Mouse (Mus musculus) myocyte (in vitro differentiated cells): ENCODE results near the gene Psapl1. TPM values are rescaled to one million over a fixed set of nuclear protein-coding genes. Genes with fewer than 3 reads are reported as not detected.

Experiments used
- H3K27me3 ChIP-seq: one replicate; pipeline ENCODE4 v1.6.1; 2011; ENCODE audit not compliant: control insufficient read depth, insufficient read depth, insufficient read length
- H3K36me3 ChIP-seq: one replicate; pipeline ENCODE4 v1.6.1; 2011; ENCODE audit not compliant: control insufficient read depth, insufficient read depth
- H3K4me2 ChIP-seq: one replicate; pipeline ENCODE4 v1.6.1; 2011; ENCODE audit warnings: low read depth, control low read depth
- H3K4me3 ChIP-seq: one replicate; pipeline ENCODE4 v1.5.1; 2011; ENCODE audit warnings: mild to moderate bottlenecking, control low read depth, moderate library complexity
- H3K79me2 ChIP-seq: one replicate; pipeline ENCODE4 v1.6.1; 2011; ENCODE audit not compliant: control insufficient read depth, insufficient read depth
- H3ac ChIP-seq: one replicate; pipeline ENCODE4 v1.6.1; 2011; ENCODE audit not compliant: control insufficient read depth, insufficient read length
- CEBPB ChIP-seq: IDR thresholded peaks from 2 replicates; pipeline ENCODE4 v1.6.1; 2011; ENCODE audit warnings: mild to moderate bottlenecking, moderate library complexity; ENCODE audit not compliant: poor library complexity, insufficient read depth, severe bottlenecking
- E2F4 ChIP-seq: IDR thresholded peaks from one replicate; pipeline ENCODE4 v1.6.1; 2011; ENCODE audit warnings: mild to moderate bottlenecking, control low read depth, moderate library complexity; ENCODE audit not compliant: insufficient read depth
- MAX ChIP-seq: IDR thresholded peaks from one replicate; pipeline ENCODE4 v1.6.1; 2011; ENCODE audit warnings: low read depth, mild to moderate bottlenecking, control low read depth
- MYOD1 ChIP-seq, 3 experiments: IDR thresholded peaks; one replicate each; pipeline ENCODE4 v1.6.1; 2011; ENCODE audit warnings: control low read depth in 2 of 3, low read depth in 2 of 3, mild to moderate bottlenecking in 2 of 3, moderate library complexity in 1 of 3; ENCODE audit not compliant: insufficient read length in 2 of 3, control insufficient read depth in 1 of 3
- MYOG ChIP-seq, 3 experiments: IDR thresholded peaks; one replicate each; pipeline ENCODE4 v1.6.1; 2011; ENCODE audit warnings: control low read depth in 2 of 3, low read depth in 2 of 3, mild to moderate bottlenecking in 2 of 3; ENCODE audit not compliant: insufficient read length in 2 of 3, control insufficient read depth in 1 of 3, insufficient read depth in 1 of 3
- POLR2A ChIP-seq: IDR thresholded peaks from one replicate; pipeline ENCODE4 v1.6.1; 2011; ENCODE audit warnings: low read depth, mild to moderate bottlenecking, control low read depth, moderate library complexity; ENCODE audit not compliant: insufficient read length
- REST ChIP-seq: IDR thresholded peaks from one replicate; pipeline ENCODE4 v1.6.1; 2011; ENCODE audit warnings: mild to moderate bottlenecking, control low read depth, moderate library complexity; ENCODE audit not compliant: insufficient read depth, insufficient read length
- SRF ChIP-seq: IDR thresholded peaks from one replicate; pipeline ENCODE4 v1.6.1; 2011; ENCODE audit warnings: low read depth; ENCODE audit not compliant: control insufficient read depth, insufficient read length
- TCF12 ChIP-seq: IDR thresholded peaks from one replicate; pipeline ENCODE4 v1.6.1; 2011; ENCODE audit warnings: mild to moderate bottlenecking, control low read depth; ENCODE audit not compliant: poor library complexity, insufficient read depth, severe bottlenecking
- TCF3 ChIP-seq: IDR thresholded peaks from one replicate; pipeline ENCODE4 v1.6.1; 2011; ENCODE audit warnings: low read depth, control low read depth; ENCODE audit not compliant: insufficient read length
- USF1 ChIP-seq: IDR thresholded peaks from one replicate; pipeline ENCODE4 v1.6.1; 2011; ENCODE audit warnings: low read depth, mild to moderate bottlenecking, control low read depth, moderate library complexity
- polyA plus RNA-seq: library from polyadenylated mRNA; unstranded; fragments of >200 nt; fragmentation: generic; extraction: Trizol; gene quantifications from one replicate; pipeline ENCODE4 v1.2.1, GENCODE M21; 2012; ENCODE audit warnings: missing spikeins

The Psapl1 gene
- polyA plus RNA-seq, 1 experiment: 0.05 TPM

DNA sequence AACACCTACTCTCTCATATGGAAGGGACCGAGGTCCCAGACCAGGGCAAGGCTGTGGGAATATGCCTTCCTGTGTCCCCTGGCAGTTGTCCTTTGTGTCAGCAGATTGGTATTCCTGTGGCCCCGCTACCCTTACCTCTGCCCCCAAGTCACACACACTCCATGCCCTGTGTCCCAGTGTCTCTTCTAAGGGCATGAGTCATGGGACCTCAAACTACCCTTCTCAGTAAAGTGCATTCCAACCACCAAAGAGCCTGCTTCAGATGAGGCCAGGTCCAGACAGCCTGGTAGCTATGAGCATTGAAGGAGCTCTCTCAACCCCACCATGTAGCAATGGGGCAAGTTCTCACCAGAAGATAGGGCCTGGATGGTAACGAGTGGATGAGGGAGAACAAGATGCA, 25.0 kb upstream of the Psapl1 start:
- TF ChIP-seq CEBPB: no peak
- peak in 1 of 3 experiments; percentile 19 for TF ChIP-seq MYOG (IDR thresholded peaks at IDR 0.05; ENCODE audit: control insufficient read depth in 1 of 3, insufficient read depth in 1 of 3, insufficient read length in 2 of 3, low read depth in 2 of 3)
- no peak for TF ChIP-seq USF1
- no peak for TF ChIP-seq TCF3
- no peak for TF ChIP-seq MAX
- peak in 1 of 3 experiments; percentile 38 for TF ChIP-seq MYOD1 (IDR thresholded peaks at IDR 0.05; ENCODE audit: control insufficient read depth in 1 of 3, insufficient read length in 2 of 3, low read depth in 2 of 3)
- TF ChIP-seq SRF: no peak
- H3K36me3 ChIP-seq: no peaks in the 10 kb centered on the region
- no peak overlapping the region for H3K4me2 ChIP-seq
- no peak overlapping the region for H3K4me3 ChIP-seq
- no peaks in the 10 kb centered on the region for H3K27me3 ChIP-seq
- no peak overlapping the region for H3ac ChIP-seq
- no peaks in the 10 kb centered on the region for H3K79me2 ChIP-seq

DNA sequence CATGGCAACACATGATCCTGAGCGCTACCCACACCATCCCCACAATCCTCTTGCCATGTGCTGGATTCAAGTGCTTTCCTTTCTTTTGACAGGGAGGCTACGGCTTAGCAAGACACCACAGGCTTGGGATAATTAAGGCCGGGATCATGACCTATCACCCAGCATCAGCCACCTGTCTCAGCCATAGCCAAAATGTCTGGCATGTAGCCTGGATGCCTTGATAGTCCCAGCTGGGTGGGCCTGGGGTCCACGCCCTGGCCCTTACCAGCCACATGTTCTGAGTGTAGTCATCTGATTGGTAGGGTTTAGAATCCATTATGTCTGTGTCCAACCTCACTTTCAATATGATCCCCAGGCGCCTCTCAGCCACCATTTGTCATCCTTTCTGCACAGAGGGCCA, 24.1 kb upstream of the Psapl1 start:
- Histone ChIP-seq H3K36me3 (no peaks in the 10 kb centered on the region), H3ac (no peak overlapping the region), H3K4me2 (no peak overlapping the region), H3K4me3 (no peak overlapping the region), H3K79me2 (no peaks in the 10 kb centered on the region), H3K27me3 (no peaks in the 10 kb centered on the region)
- peak in 2 of 3 experiments; percentile 58 to 82 for TF ChIP-seq MYOG (IDR thresholded peaks at IDR 0.05; ENCODE audit: control insufficient read depth in 1 of 3, insufficient read depth in 1 of 3, insufficient read length in 2 of 3, low read depth in 2 of 3)
- no peak for TF ChIP-seq USF1
- peak in 2 of 3 experiments; percentile 29 to 88 for TF ChIP-seq MYOD1 (IDR thresholded peaks at IDR 0.05; ENCODE audit: control insufficient read depth in 1 of 3, insufficient read length in 2 of 3, low read depth in 2 of 3)
- no peak for TF ChIP-seq REST

DNA sequence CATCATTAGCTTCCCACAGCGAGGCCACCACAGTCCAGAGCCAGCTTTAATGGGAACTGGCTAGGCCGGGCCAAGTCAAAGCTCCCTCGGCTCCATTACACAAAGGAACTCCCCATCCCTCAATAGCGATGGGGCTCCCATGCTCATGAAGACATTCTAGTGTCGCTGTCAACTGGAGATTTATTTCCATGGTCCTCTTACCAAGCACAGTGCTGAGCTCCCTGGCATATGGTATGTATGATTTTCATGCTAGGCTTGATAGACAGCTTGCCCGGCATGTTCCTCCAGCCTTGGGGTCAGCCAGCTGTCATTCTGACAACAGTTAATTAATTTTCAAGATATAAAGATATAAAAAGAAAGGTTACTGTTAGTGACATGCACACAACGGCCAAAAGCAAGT, 21.5 kb upstream of the Psapl1 start:
- TF ChIP-seq MYOG (IDR thresholded peaks at IDR 0.05; ENCODE audit: control insufficient read depth in 1 of 3, insufficient read depth in 1 of 3, insufficient read length in 2 of 3, low read depth in 2 of 3) (no peak), CEBPB (no peak), TCF12 (no peak), E2F4 (no peak), MYOD1 (IDR thresholded peaks at IDR 0.05; ENCODE audit: control insufficient read depth in 1 of 3, insufficient read length in 2 of 3, low read depth in 2 of 3) (no peak), MAX (no peak), USF1 (no peak), TCF3 (no peak), POLR2A (no peak)
- H3K27me3 ChIP-seq: no peaks in the 10 kb centered on the region
- no peaks in the 10 kb centered on the region for H3K79me2 ChIP-seq
- H3ac ChIP-seq: no peak overlapping the region
- H3K36me3 ChIP-seq: no peaks in the 10 kb centered on the region
- no peak overlapping the region for H3K4me2 ChIP-seq
- no peak overlapping the region for H3K4me3 ChIP-seq

DNA sequence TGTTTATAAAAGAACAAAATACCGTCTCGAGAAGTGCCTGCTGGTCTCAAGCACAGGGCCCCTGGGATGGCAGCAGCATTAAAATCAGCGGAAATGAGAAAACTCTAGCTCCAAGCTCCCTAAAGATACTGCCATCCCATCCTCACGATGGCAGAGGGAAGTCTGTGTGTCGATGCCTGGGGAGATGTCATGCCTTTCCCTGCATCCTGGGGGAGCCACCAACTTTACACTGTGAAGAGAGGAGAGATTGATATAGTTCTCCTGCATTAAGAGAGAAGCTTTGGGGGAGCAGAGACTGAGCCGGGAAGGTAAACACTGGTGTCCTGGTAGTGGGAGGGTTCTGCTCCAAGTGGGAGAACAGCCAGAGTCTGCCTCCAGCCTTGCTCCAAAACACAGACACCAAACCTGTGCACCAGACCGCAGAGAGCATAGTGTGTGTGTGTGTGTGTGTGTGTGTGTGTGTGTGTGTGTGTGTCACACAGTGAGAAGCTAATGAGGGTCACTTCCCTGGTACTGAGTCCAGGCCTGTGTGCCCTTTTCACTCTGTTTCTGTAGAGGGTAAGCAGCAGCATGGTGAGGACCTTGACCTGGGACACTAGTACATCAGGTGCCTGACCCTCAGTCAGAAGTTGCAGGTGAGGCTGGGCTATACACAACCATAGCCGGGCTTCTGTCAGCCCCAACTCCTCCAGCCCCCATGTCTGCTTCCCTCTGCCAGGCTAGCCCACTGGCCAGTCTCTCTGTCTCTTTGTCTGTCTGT, 17.3 kb upstream of the Psapl1 start:
- Histone ChIP-seq H3K79me2 (no peaks in the 10 kb centered on the region), H3K36me3 (no peaks in the 10 kb centered on the region), H3ac (no peak overlapping the region), H3K4me3 (no peak overlapping the region), H3K4me2 (no peak overlapping the region), H3K27me3 (no peaks in the 10 kb centered on the region)
- TF ChIP-seq CEBPB (no peak), TCF3 (no peak), MYOD1 (IDR thresholded peaks at IDR 0.05; ENCODE audit: control insufficient read depth in 1 of 3, insufficient read length in 2 of 3, low read depth in 2 of 3) (no peak), USF1 (no peak), E2F4 (no peak), SRF (no peak), TCF12 (no peak), REST (no peak), POLR2A (no peak)

DNA sequence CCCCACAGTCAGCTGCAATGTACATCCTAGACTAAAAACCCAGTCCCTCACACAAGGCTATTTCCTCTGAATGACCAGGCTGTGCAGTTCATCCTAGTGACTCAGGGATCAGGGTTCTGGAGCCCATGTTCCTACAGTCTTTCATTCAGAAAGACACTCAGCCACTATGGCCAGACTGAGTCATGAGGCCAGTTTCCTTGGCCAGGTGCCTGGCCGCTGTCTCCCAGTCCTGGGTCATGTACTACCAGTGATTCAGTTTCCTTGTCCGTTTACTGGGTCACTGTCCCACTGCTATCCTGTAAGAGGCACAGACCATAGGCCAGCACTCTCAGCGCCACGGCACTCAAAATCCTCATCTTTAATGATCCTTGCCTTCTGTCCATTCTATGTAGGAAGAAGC, 15.5 kb upstream of the Psapl1 start:
- no peak overlapping the region for H3K4me3 ChIP-seq
- peak overlapping the region; percentile 48 for H3K4me2 ChIP-seq
- H3K27me3 ChIP-seq: no peaks in the 10 kb centered on the region
- TF ChIP-seq MYOD1 (IDR thresholded peaks at IDR 0.05; ENCODE audit: control insufficient read depth in 1 of 3, insufficient read length in 2 of 3, low read depth in 2 of 3) (peak in 1 of 3 experiments; percentile 40), MYOG (IDR thresholded peaks at IDR 0.05; ENCODE audit: control insufficient read depth in 1 of 3, insufficient read depth in 1 of 3, insufficient read length in 2 of 3, low read depth in 2 of 3) (no peak), USF1 (no peak), POLR2A (no peak), REST (no peak), SRF (no peak), TCF3 (no peak), E2F4 (no peak)
- no peaks in the 10 kb centered on the region for H3K36me3 ChIP-seq
- H3K79me2 ChIP-seq: no peaks in the 10 kb centered on the region
- H3ac ChIP-seq: no peak overlapping the region
